Mouse (Mus musculus): ENCODE measurements around the gene Rptor. TPM values are rescaled to one million over a fixed set of nuclear protein-coding genes. Genes with fewer than 3 reads are reported as not detected.

Gene Rptor
- total RNA-seq, 1 experiment from 2014 or later = 15.3 TPM

GRCm38 (mm10) chr11:119928023-119928681 lies 325.4 kb downstream of the Rptor start:
- ATAC-seq (replicated peaks; ENCODE audit: insufficient number of reproducible peaks, low FRiP score, low TSS enrichment, poor library complexity, severe bottlenecking) = peak; percentile 63

- no peak for ATAC-seq (replicated peaks; ENCODE audit: insufficient number of reproducible peaks, low FRiP score, low TSS enrichment, poor library complexity, severe bottlenecking)
Observed at GRCm38 (mm10) chr11:119929603-119930265, 327.0 kb downstream of the Rptor start.

GRCm38 (mm10) chr11:119931809-119932208 lies 329.1 kb downstream of the Rptor start:
- ATAC-seq (replicated peaks; ENCODE audit: insufficient number of reproducible peaks, low FRiP score, low TSS enrichment, poor library complexity, severe bottlenecking) = no peak

- no peak for ATAC-seq (replicated peaks; ENCODE audit: insufficient number of reproducible peaks, low FRiP score, low TSS enrichment, poor library complexity, severe bottlenecking)
Observed at GRCm38 (mm10) chr11:119933142-119933541, 330.4 kb downstream of the Rptor start.

GRCm38 (mm10) chr11:119933819-119934583 lies 331.3 kb downstream of the Rptor start:
- ATAC-seq (replicated peaks; ENCODE audit: insufficient number of reproducible peaks, low FRiP score, low TSS enrichment, poor library complexity, severe bottlenecking) = no peak

- no peak for ATAC-seq (replicated peaks; ENCODE audit: insufficient number of reproducible peaks, low FRiP score, low TSS enrichment, poor library complexity, severe bottlenecking)
Observed at GRCm38 (mm10) chr11:119934773-119935172, 332.1 kb downstream of the Rptor start.

GRCm38 (mm10) chr11:119935457-119935856 lies 332.8 kb downstream of the Rptor start:
- ATAC-seq (replicated peaks; ENCODE audit: insufficient number of reproducible peaks, low FRiP score, low TSS enrichment, poor library complexity, severe bottlenecking) = no peak

GRCm38 (mm10) chr11:119936456-119936855 lies 333.8 kb downstream of the Rptor start:
- no peak for ATAC-seq (replicated peaks; ENCODE audit: insufficient number of reproducible peaks, low FRiP score, low TSS enrichment, poor library complexity, severe bottlenecking)

GRCm38 (mm10) chr11:119937216-119937615 lies 334.5 kb downstream of the Rptor start:
- ATAC-seq (replicated peaks; ENCODE audit: insufficient number of reproducible peaks, low FRiP score, low TSS enrichment, poor library complexity, severe bottlenecking) = no peak

GRCm38 (mm10) chr11:119937772-119938502 lies 335.2 kb downstream of the Rptor start:
- ATAC-seq (replicated peaks; ENCODE audit: insufficient number of reproducible peaks, low FRiP score, low TSS enrichment, poor library complexity, severe bottlenecking) = no peak

GRCm38 (mm10) chr11:119939073-119939710 lies 336.5 kb downstream of the Rptor start:
- ATAC-seq (replicated peaks; ENCODE audit: insufficient number of reproducible peaks, low FRiP score, low TSS enrichment, poor library complexity, severe bottlenecking) = no peak

- no peak for ATAC-seq (replicated peaks; ENCODE audit: insufficient number of reproducible peaks, low FRiP score, low TSS enrichment, poor library complexity, severe bottlenecking)
Observed at GRCm38 (mm10) chr11:119939711-119940106, 337.0 kb downstream of the Rptor start.

- no peak for ATAC-seq (replicated peaks; ENCODE audit: insufficient number of reproducible peaks, low FRiP score, low TSS enrichment, poor library complexity, severe bottlenecking)
Observed at GRCm38 (mm10) chr11:119940142-119940541, 337.4 kb downstream of the Rptor start.

GRCm38 (mm10) chr11:119941794-119942193 lies 339.1 kb downstream of the Rptor start:
- ATAC-seq (replicated peaks; ENCODE audit: insufficient number of reproducible peaks, low FRiP score, low TSS enrichment, poor library complexity, severe bottlenecking) = no peak

GRCm38 (mm10) chr11:119942201-119942726 lies 339.6 kb downstream of the Rptor start:
- no peak for ATAC-seq (replicated peaks; ENCODE audit: insufficient number of reproducible peaks, low FRiP score, low TSS enrichment, poor library complexity, severe bottlenecking)

- peak; percentile 94 for ATAC-seq (replicated peaks; ENCODE audit: insufficient number of reproducible peaks, low FRiP score, low TSS enrichment, poor library complexity, severe bottlenecking)
Observed at GRCm38 (mm10) chr11:119942727-119943427, 340.2 kb downstream of the Rptor start, which contains the start of gene Baiap2. TSS of gene Baiap2 (plus strand) at chr11:119942763.

GRCm38 (mm10) chr11:119943428-119943988 lies 340.8 kb downstream of the Rptor start:
- ATAC-seq (replicated peaks; ENCODE audit: insufficient number of reproducible peaks, low FRiP score, low TSS enrichment, poor library complexity, severe bottlenecking) = no peak
